Mouse (Mus musculus): Measurements from ENCODE around the gene Slf1. TPM values are rescaled to one million over a fixed set of nuclear protein-coding genes. Genes with fewer than 3 reads are reported as not detected.

The Slf1 gene
- polyA plus RNA-seq, 1 experiment from 2014 or later = 28.0 TPM

GRCm38 (mm10) chr13:77049736-77050135 lies 85.5 kb downstream of the Slf1 start:
- DNase-seq (ENCODE audit: low spot score) = no peak
- H3K4me1 ChIP-seq (replicated peaks) = peaks cover 7% of the 10 kb centered on the region; the same call in 1 of the 2 replicates
- 86% methylated on average over 3 of the region's 3 CpGs for WGBS
- H3K36me3 ChIP-seq = peaks cover 12% of the 10 kb centered on the region
- H3K27me3 ChIP-seq (ENCODE audit: insufficient read depth, poor library complexity, severe bottlenecking) = no peaks in the 10 kb centered on the region
- H3K9me3 ChIP-seq = no peaks in the 10 kb centered on the region
- H3K27ac ChIP-seq = no peak overlapping the region
- no peak overlapping the region for H3K4me3 ChIP-seq

GRCm38 (mm10) chr13:77048461-77048860 lies 86.8 kb downstream of the Slf1 start:
- 97% methylated on average over 1 of the region's 1 CpGs for WGBS
- Histone ChIP-seq H3K4me3 (no peak overlapping the region), H3K27ac (no peak overlapping the region), H3K9me3 (no peaks in the 10 kb centered on the region), H3K27me3 (ENCODE audit: insufficient read depth, poor library complexity, severe bottlenecking) (no peaks in the 10 kb centered on the region), H3K36me3 (peaks cover 14% of the 10 kb centered on the region), H3K4me1 (replicated peaks) (peaks cover 7% of the 10 kb centered on the region; the same call in 1 of the 2 replicates)
- no peak for DNase-seq (ENCODE audit: low spot score)

- H3K4me1 ChIP-seq (replicated peaks) = peaks cover 7% of the 10 kb centered on the region; the same call in 1 of the 2 replicates
- H3K9me3 ChIP-seq = no peaks in the 10 kb centered on the region
- H3K36me3 ChIP-seq = peaks cover 18% of the 10 kb centered on the region
- DNase-seq (ENCODE audit: low spot score) = no peak
- H3K27ac ChIP-seq = no peak overlapping the region
- 85% methylated on average over 6 of the region's 6 CpGs for WGBS
- H3K4me3 ChIP-seq = no peak overlapping the region
- H3K27me3 ChIP-seq (ENCODE audit: insufficient read depth, poor library complexity, severe bottlenecking) = no peaks in the 10 kb centered on the region
Observed at GRCm38 (mm10) chr13:77047179-77047931, 87.9 kb downstream of the Slf1 start.

GRCm38 (mm10) chr13:77046416-77046815 lies 88.9 kb downstream of the Slf1 start:
- Histone ChIP-seq H3K4me1 (replicated peaks) (peaks cover 7% of the 10 kb centered on the region; the same call in 1 of the 2 replicates), H3K27me3 (ENCODE audit: insufficient read depth, poor library complexity, severe bottlenecking) (no peaks in the 10 kb centered on the region), H3K9me3 (no peaks in the 10 kb centered on the region), H3K4me3 (no peak overlapping the region), H3K27ac (no peak overlapping the region), H3K36me3 (peaks cover 21% of the 10 kb centered on the region)
- 73% methylated on average over 10 of the region's 10 CpGs for WGBS
- DNase-seq (ENCODE audit: low spot score) = peak; percentile 16

- H3K27ac ChIP-seq = no peak overlapping the region
- DNase-seq (ENCODE audit: low spot score) = no peak
- WGBS = 88% methylated on average over 1 of the region's 1 CpGs
- peaks cover 7% of the 10 kb centered on the region; the same call in 1 of the 2 replicates for H3K4me1 ChIP-seq (replicated peaks)
- H3K9me3 ChIP-seq = no peaks in the 10 kb centered on the region
- no peaks in the 10 kb centered on the region for H3K27me3 ChIP-seq (ENCODE audit: insufficient read depth, poor library complexity, severe bottlenecking)
- no peak overlapping the region for H3K4me3 ChIP-seq
- peaks cover 20% of the 10 kb centered on the region for H3K36me3 ChIP-seq
Observed at GRCm38 (mm10) chr13:77045375-77045774, 89.9 kb downstream of the Slf1 start.

- Histone ChIP-seq H3K36me3 (peaks cover 16% of the 10 kb centered on the region), H3K27me3 (ENCODE audit: insufficient read depth, poor library complexity, severe bottlenecking) (no peaks in the 10 kb centered on the region), H3K4me3 (no peak overlapping the region), H3K9me3 (no peaks in the 10 kb centered on the region), H3K4me1 (replicated peaks) (peaks cover 7% of the 10 kb centered on the region; the same call in 1 of the 2 replicates), H3K27ac (no peak overlapping the region)
- DNase-seq (ENCODE audit: low spot score) = no peak
- 92% methylated on average over 1 of the region's 1 CpGs for WGBS
Observed at GRCm38 (mm10) chr13:77043375-77043774, 91.9 kb downstream of the Slf1 start.

GRCm38 (mm10) chr13:77029594-77029993 lies 105.7 kb downstream of the Slf1 start:
- no peaks in the 10 kb centered on the region for H3K9me3 ChIP-seq
- H3K4me3 ChIP-seq = no peak overlapping the region
- no peak overlapping the region for H3K27ac ChIP-seq
- no peak for DNase-seq (ENCODE audit: low spot score)
- H3K4me1 ChIP-seq (replicated peaks) = no peaks in the 10 kb centered on the region
- no peaks in the 10 kb centered on the region for H3K27me3 ChIP-seq (ENCODE audit: insufficient read depth, poor library complexity, severe bottlenecking)
- H3K36me3 ChIP-seq = no peaks in the 10 kb centered on the region
- WGBS = 70% methylated on average over 5 of the region's 5 CpGs

- WGBS = 81% methylated on average over 2 of the region's 2 CpGs
- Histone ChIP-seq H3K4me3 (no peak overlapping the region), H3K4me1 (replicated peaks) (no peaks in the 10 kb centered on the region), H3K36me3 (no peaks in the 10 kb centered on the region), H3K27ac (no peak overlapping the region), H3K9me3 (no peaks in the 10 kb centered on the region), H3K27me3 (ENCODE audit: insufficient read depth, poor library complexity, severe bottlenecking) (no peaks in the 10 kb centered on the region)
- DNase-seq (ENCODE audit: low spot score) = no peak
Observed at GRCm38 (mm10) chr13:77018851-77019250, 116.4 kb downstream of the Slf1 start.

- no peaks in the 10 kb centered on the region for H3K4me1 ChIP-seq (replicated peaks)
- H3K9me3 ChIP-seq = no peaks in the 10 kb centered on the region
- H3K4me3 ChIP-seq = no peak overlapping the region
- DNase-seq (ENCODE audit: low spot score) = no peak
- H3K27ac ChIP-seq = no peak overlapping the region
- H3K36me3 ChIP-seq = no peaks in the 10 kb centered on the region
- no peaks in the 10 kb centered on the region for H3K27me3 ChIP-seq (ENCODE audit: insufficient read depth, poor library complexity, severe bottlenecking)
- WGBS = 91% methylated on average over 1 of the region's 1 CpGs
Observed at GRCm38 (mm10) chr13:77003684-77004083, 131.6 kb downstream of the Slf1 start.

- WGBS = 67% methylated on average over 3 of the region's 3 CpGs
Observed at GRCm38 (mm10) chr13:77002628-77003027, 132.6 kb downstream of the Slf1 start.

More at GRCm38 (mm10) chr13:77002628-77003027, 132.6 kb downstream of the Slf1 start:
- H3K4me1 ChIP-seq (replicated peaks) = no peaks in the 10 kb centered on the region
- H3K9me3 ChIP-seq = no peaks in the 10 kb centered on the region
- no peak overlapping the region for H3K4me3 ChIP-seq
- no peak for DNase-seq (ENCODE audit: low spot score)
- no peak overlapping the region for H3K27ac ChIP-seq
- no peaks in the 10 kb centered on the region for H3K27me3 ChIP-seq (ENCODE audit: insufficient read depth, poor library complexity, severe bottlenecking)
- H3K36me3 ChIP-seq = no peaks in the 10 kb centered on the region

Other genes with a start within 250 kb of the Slf1 start
- 9.3 and 10.3 TPM in 2 replicates for gene 2210408I21Rik, start 67 bp upstream of the Slf1 start, polyA plus RNA-seq (2016; fragmentation: Nextera tagmentation; extraction: Ambion mirVana)

Measured in hindbrain, embryonic 10.5 days (tissue).